Mouse (Mus musculus) liver, embryonic 14.5 days (tissue): ENCODE measurements around the gene Lpcat3. TPM values are rescaled to one million over a fixed set of nuclear protein-coding genes. Genes with fewer than 3 reads are reported as not detected.

ENCODE experiments used
- ATAC-seq: fragments of 200-750 bp; cut with Nextera tagmentation; 2 replicates; pipeline ENCODE4 v1.8.0; 2017; ENCODE audit warnings: moderate number of reproducible peaks, mild to moderate bottlenecking, moderate library complexity; ENCODE audit not compliant: insufficient read depth
- DNase-seq, 3 experiments: peaks; one replicate each; pipeline ENCODE4 v3.0.0-alpha.2; 2012 to 2013; ENCODE audit warnings: low read depth in 3 of 3, low spot score in 3 of 3
- H3K27ac ChIP-seq: fragments of 300-500 bp; sonication (generic); 2 replicates; pipeline ENCODE4 v1.5.1; 2014; ENCODE audit warnings: moderate library complexity, mild to moderate bottlenecking, control low read depth, inconsistent platforms
- H3K27me3 ChIP-seq: fragments of 300-500 bp; sonication (generic); 2 replicates; pipeline ENCODE4 v1.6.1; 2014; ENCODE audit warnings: mild to moderate bottlenecking, low read length, moderate library complexity; ENCODE audit not compliant: control insufficient read depth, insufficient read depth
- H3K36me3 ChIP-seq: fragments of 300-500 bp; sonication (generic); replicated peaks from 2 replicates; pipeline ENCODE4 v1.6.1; 2014; ENCODE audit warnings: low read depth; ENCODE audit not compliant: control insufficient read depth, insufficient read depth
- H3K4me1 ChIP-seq, 2 experiments: fragments of 200-500 bp in 1 of 2; fragments of 300-500 bp in 1 of 2; sonication (generic) in 1 of 2; replicated peaks; 2 replicates each; pipeline ENCODE4 v1.6.1; 2012 to 2014; ENCODE audit warnings: antibody characterized with exemption in 1 of 2, inconsistent platforms in 1 of 2, low read length in 1 of 2; ENCODE audit not compliant: control insufficient read depth in 2 of 2, insufficient read depth in 2 of 2
- H3K4me2 ChIP-seq: fragments of 300-500 bp; sonication (generic); 2 replicates; pipeline ENCODE4 v1.6.1; 2014; ENCODE audit warnings: low read depth, mild to moderate bottlenecking, control low read depth, moderate library complexity
- H3K4me3 ChIP-seq, 2 experiments: fragments of 200-500 bp in 1 of 2; fragments of 300-500 bp in 1 of 2; sonication (generic) in 1 of 2; 2 replicates each; pipeline ENCODE4 v1.5.1; 2012 to 2014; ENCODE audit warnings: low read depth in 2 of 2, low read length in 2 of 2, mild to moderate bottlenecking in 2 of 2, control low read depth in 1 of 2, inconsistent platforms in 1 of 2, moderate library complexity in 1 of 2; ENCODE audit not compliant: insufficient read depth in 1 of 2
- H3K9ac ChIP-seq: fragments of 300-500 bp; sonication (generic); replicated peaks from 2 replicates; pipeline ENCODE4 v1.6.1; 2014; ENCODE audit warnings: mild to moderate bottlenecking, control low read depth, moderate library complexity
- H3K9me3 ChIP-seq: fragments of 300-500 bp; sonication (generic); 2 replicates; pipeline ENCODE4 v1.6.1; 2016; ENCODE audit warnings: low read length, mixed read lengths; ENCODE audit not compliant: control insufficient read depth
- CTCF ChIP-seq: IDR thresholded peaks from 2 replicates; pipeline ENCODE4 v1.5.1; 2016; ENCODE audit warnings: antibody characterized with exemption, low read depth, control low read depth
- EP300 ChIP-seq: IDR thresholded peaks from 2 replicates; pipeline ENCODE4 v1.6.1; 2016; ENCODE audit warnings: antibody characterized with exemption, low read depth
- WGBS: fragments of 180-500 bp; shearing (Covaris S2); extraction: QIAGEN DNeasy Blood & Tissue Kit; methylation state at CpG from one replicate; pipeline ENCODE4 v1.1.7; 2014; ENCODE audit not compliant: insufficient replicate concordance; 5-methylcytosine and 5-hydroxymethylcytosine counted together
- polyA plus RNA-seq, 2 experiments: library from polyadenylated mRNA; depleted of rRNA in 1 of 2; stranded (reverse) in 1 of 2; unstranded in 1 of 2; fragments of >200 nt; fragmentation: Nextera tagmentation in 1 of 2; extraction: Ambion mirVana in 1 of 2; gene quantifications; 2 replicates each; pipeline versions ENCODE4 v1.2.1 to v1.2.3; 2012 to 2014

Lpcat3 gene
- polyA plus RNA-seq, 2 experiments, result 61.4 to 64.2 TPM

DNA sequence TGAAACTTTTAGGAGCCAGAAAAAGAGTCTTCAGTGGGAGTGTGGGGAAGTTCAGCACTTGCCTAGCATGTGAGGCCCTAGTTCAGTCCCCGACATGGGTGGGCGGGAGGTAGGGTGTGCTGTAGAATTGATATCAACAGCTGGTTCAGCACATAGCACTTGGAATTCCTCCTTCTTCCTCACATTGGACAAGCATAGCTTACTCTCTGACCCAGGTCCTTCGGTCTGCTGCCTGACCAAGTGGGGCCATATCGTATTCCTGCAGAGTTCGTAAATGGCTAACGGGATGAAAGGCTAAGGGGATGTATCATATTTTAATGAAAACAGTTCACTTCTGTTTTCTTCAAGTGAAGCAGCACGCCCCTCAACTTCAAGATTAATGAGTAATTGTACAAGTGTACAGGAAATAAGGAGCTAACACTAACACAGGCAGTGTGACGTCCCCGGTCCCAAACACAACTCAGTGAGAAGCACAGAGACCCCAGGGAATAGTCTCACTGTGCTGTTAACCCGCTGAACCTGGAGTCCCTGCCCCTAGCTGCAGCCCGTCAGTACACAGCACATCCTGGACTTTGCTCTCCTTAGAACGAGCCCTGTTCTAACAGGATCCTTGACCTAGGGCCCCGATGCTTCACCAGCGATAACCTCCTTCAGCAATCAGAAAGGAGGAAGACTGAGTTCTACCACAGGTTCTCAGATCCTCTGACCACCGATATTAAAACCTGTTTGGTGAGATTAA lies 30.6 kb downstream of the Lpcat3 start:
- DNase-seq (no peak), ATAC-seq (no peak)
- H3K4me1 ChIP-seq, result peaks cover 0 to 11% of the 10 kb centered on the region in 2 experiments; a peak in 2 of 4 replicates
- no peak overlapping the region for H3K9ac ChIP-seq
- H3K4me2 ChIP-seq, result no peak overlapping the region
- 78% methylated on average over 15 of the region's 15 CpGs for WGBS
- TF ChIP-seq CTCF (no peak), EP300 (no peak)
- H3K27ac ChIP-seq, result no peak overlapping the region
- H3K36me3 ChIP-seq, result peaks cover 9% of the 10 kb centered on the region
- H3K4me3 ChIP-seq, result no peak overlapping the region
- H3K27me3 ChIP-seq, result no peaks in the 10 kb centered on the region
- no peaks in the 10 kb centered on the region for H3K9me3 ChIP-seq

DNA sequence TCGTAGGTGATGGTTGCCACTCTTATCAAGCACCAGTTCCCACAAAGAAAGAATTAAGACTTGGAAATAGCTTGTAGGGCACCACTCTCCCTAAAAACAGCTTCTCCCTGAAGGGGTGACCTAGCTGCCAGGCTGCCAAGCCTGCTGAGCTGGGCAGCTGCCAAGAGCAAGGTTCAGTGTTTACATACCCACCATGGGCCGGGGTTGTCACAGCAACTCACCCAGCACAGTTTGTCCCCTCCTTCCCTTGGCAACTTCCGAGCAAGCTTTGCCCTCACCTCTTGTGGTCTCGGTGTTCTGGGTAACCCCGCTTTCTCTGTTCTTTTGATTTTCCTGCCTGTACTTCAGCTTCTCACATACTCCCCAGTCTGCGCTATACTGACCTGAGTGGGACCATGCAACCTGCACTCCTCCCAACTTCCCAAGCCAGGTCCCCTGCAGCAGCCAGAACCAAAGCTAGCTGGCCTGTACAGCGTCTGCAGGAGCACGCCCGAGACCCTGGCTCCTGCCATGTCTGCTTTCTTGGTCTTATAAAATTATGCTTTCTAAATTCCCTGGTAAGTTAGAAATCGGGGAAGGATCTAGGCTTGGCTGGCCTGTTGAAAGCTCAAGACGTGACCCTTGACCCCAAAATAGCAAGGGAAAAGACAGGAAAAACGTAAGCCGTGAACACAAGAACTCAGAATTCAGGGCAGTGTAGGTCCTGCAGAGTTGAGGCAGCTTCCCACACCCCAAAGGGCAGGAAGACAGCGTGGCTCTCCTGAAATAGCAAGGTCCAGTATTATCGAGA lies 31.5 kb downstream of the Lpcat3 start:
- no peak for TF ChIP-seq EP300
- no peak for TF ChIP-seq CTCF
- H3K9ac ChIP-seq, result no peak overlapping the region
- H3K9me3 ChIP-seq, result no peaks in the 10 kb centered on the region
- H3K27me3 ChIP-seq, result no peaks in the 10 kb centered on the region
- ATAC-seq (no peak), DNase-seq (no peak)
- peaks cover 0 to 11% of the 10 kb centered on the region in 2 experiments; a peak in 2 of 4 replicates for H3K4me1 ChIP-seq
- H3K4me2 ChIP-seq, result no peak overlapping the region
- no peak overlapping the region for H3K27ac ChIP-seq
- WGBS, result 76% methylated on average over 15 of the region's 15 CpGs
- H3K4me3 ChIP-seq, result no peak overlapping the region
- H3K36me3 ChIP-seq, result peaks cover 17% of the 10 kb centered on the region

DNA sequence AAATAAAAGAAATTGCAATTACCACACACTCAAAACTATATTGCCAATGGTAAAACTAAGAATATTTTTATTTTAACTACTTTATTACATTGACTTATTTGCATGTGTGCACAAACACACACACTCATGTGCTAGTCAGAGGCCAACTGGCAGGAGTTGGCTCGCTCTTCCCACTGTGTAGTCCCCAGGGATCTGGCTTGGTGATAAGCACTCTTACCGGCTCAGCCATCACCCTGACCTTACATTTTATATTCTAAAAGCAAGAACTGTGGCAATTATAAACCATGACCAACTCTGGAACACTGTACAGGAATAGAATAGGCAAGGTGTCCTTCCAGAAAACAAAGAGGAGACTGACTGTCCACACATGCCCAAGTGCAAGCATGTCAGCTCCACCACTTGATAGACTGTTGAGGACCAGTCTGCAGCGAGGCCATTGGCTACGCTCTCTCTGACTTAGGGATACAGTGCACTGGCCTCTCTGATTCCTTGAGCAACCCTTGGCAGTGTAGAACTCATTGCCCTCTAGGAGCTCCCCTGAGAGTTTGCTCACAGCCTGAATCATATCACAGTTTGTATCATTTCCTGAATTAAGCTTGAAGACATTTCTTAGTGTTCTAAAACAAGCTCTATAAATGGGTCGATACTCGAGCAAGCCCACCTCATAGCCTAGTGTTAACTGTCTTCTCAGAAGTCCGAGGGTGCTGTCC lies 33.8 kb downstream of the Lpcat3 start:
- H3K4me3 ChIP-seq, result no peak overlapping the region
- H3K27ac ChIP-seq, result no peak overlapping the region
- H3K4me2 ChIP-seq, result no peak overlapping the region
- no peaks in the 10 kb centered on the region for H3K9me3 ChIP-seq
- no peaks in the 10 kb centered on the region for H3K27me3 ChIP-seq
- ATAC-seq, result no peak
- DNase-seq, result no peak
- peaks cover 0 to 11% of the 10 kb centered on the region in 2 experiments; a peak in 2 of 4 replicates for H3K4me1 ChIP-seq
- no peak for TF ChIP-seq CTCF
- TF ChIP-seq EP300, result no peak
- no peak overlapping the region for H3K9ac ChIP-seq
- WGBS, result 77% methylated on average over 7 of the region's 7 CpGs
- peaks cover 37% of the 10 kb centered on the region for H3K36me3 ChIP-seq

DNA sequence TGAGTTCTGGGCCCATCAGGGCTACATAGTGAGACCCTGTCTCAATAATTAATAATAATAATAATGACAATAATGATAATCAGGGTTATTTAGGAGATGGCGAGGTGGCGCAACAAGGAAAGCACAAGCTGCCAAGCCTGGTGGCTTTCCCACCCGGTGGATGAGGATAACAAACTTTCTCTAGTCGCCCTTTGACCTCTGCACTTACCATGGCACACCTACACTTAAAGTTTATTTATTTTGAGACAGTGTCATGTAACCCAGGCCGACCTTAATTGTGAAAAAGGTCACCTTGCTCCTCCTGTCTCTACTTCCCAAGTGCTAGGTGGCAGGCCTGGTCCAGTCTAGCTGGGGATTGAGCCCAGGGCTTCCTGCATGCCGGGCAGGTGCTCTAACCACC lies 35.9 kb downstream of the Lpcat3 start:
- H3K4me3 ChIP-seq, result no peak overlapping the region
- H3K9me3 ChIP-seq, result no peaks in the 10 kb centered on the region
- H3K4me1 ChIP-seq, result no peaks in the 10 kb centered on the region
- H3K9ac ChIP-seq, result no peak overlapping the region
- no peak overlapping the region for H3K27ac ChIP-seq
- H3K4me2 ChIP-seq, result no peak overlapping the region
- no peaks in the 10 kb centered on the region for H3K27me3 ChIP-seq
- DNase-seq, result no peak
- TF ChIP-seq EP300, result no peak
- TF ChIP-seq CTCF, result no peak
- WGBS, result 74% methylated on average over 6 of the region's 6 CpGs
- ATAC-seq, result no peak
- H3K36me3 ChIP-seq, result peaks cover 56% of the 10 kb centered on the region

DNA sequence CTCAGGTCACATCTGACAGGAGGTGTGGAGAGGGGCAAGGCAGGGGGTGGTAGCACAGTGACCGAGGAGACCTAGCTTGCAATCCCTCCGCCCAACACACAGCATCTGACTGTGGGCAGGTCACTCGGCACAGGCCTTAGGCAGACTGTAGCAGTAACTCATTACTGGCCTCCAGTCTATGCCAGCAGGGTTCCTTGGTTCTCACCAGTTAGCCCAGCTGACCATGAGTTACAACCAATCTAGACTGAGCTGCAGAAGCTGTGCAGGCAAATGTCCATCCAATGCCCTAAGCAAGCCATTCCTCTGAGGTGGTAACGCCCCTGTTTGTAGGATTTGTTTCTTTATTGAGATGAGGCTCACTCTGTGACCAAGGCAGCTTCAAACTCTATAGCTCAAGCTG lies 36.5 kb downstream of the Lpcat3 start:
- no peak overlapping the region for H3K4me2 ChIP-seq
- WGBS, result 77% methylated on average over 4 of the region's 4 CpGs
- no peak overlapping the region for H3K4me3 ChIP-seq
- peaks cover 63% of the 10 kb centered on the region for H3K36me3 ChIP-seq
- no peak for TF ChIP-seq CTCF
- no peak for TF ChIP-seq EP300
- H3K9me3 ChIP-seq, result no peaks in the 10 kb centered on the region
- no peak overlapping the region for H3K9ac ChIP-seq
- H3K27me3 ChIP-seq, result no peaks in the 10 kb centered on the region
- DNase-seq (no peak), ATAC-seq (no peak)
- no peak overlapping the region for H3K27ac ChIP-seq
- no peaks in the 10 kb centered on the region for H3K4me1 ChIP-seq
